Mouse (Mus musculus): ENCODE data around the gene Acer1. TPM values are rescaled to one million over a fixed set of nuclear protein-coding genes. Genes with fewer than 3 reads are reported as not detected.

Gene Acer1
- total RNA-seq (2014; rRNA removed) = not detected in 2 replicates
- not detected in 2 replicates for polyA plus RNA-seq (2015; fragmentation: Nextera tagmentation; extraction: Ambion mirVana)

GRCm38 (mm10) chr17:56982013-56982412, at the start of gene Acer1:
Gene Acer1, minus strand, starts transcription at chr17:56982126.
- Histone ChIP-seq H3K27me3 (ENCODE audit: insufficient read depth, low read length) (no peaks in the 10 kb centered on the region), H3K4me1 (ENCODE audit: insufficient read depth, low read length) (no peaks in the 10 kb centered on the region), H3K4me3 (ENCODE audit: low read depth, low read length) (no peak within 1 kb of the TSS), H3K4me2 (ENCODE audit: low read depth, low read length, poor library complexity, severe bottlenecking) (no peak within 1 kb of the TSS), H3K27ac (ENCODE audit: low read depth, low read length) (no peak within 1 kb of the TSS), H3K9ac (replicated peaks; ENCODE audit: low read length, poor library complexity, severe bottlenecking) (no peak within 1 kb of the TSS), H3K36me3 (ENCODE audit: insufficient read depth, low read length) (no peaks in the 10 kb centered on the region), H3K9me3 (ENCODE audit: low read length) (no peaks in the 10 kb centered on the region)
- no peak for ATAC-seq (ENCODE audit: low FRiP score)
- DNase-seq (ENCODE audit: low spot score) = no peak
- no peak for TF ChIP-seq CTCF (IDR thresholded peaks at IDR 0.05)
- 73% methylated on average over 5 of the region's 5 CpGs for WGBS

GRCm38 (mm10) chr17:57030931-57031660, 49.2 kb upstream of the Acer1 start, which contains the start of gene Khsrp:
Gene Khsrp, minus strand, starts transcription at chr17:57031522.
- Histone ChIP-seq H3K4me3 (ENCODE audit: low read depth, low read length) (peak within 1 kb of the TSS; percentile 87), H3K9ac (replicated peaks; ENCODE audit: low read length, poor library complexity, severe bottlenecking) (peak within 1 kb of the TSS; percentile 99), H3K9me3 (ENCODE audit: low read length) (no peaks in the 10 kb centered on the region), H3K4me1 (ENCODE audit: insufficient read depth, low read length) (peaks cover 15% of the 10 kb centered on the region; the same call in 1 of the 2 replicates), H3K36me3 (ENCODE audit: insufficient read depth, low read length) (peaks cover 16% of the 10 kb centered on the region), H3K27me3 (ENCODE audit: insufficient read depth, low read length) (no peaks in the 10 kb centered on the region), H3K4me2 (ENCODE audit: low read depth, low read length, poor library complexity, severe bottlenecking) (peak within 1 kb of the TSS; percentile 78), H3K27ac (ENCODE audit: low read depth, low read length) (peak within 1 kb of the TSS; percentile 96)
- ATAC-seq (ENCODE audit: low FRiP score) (no peak), DNase-seq (ENCODE audit: low spot score) (peak; percentile 47)
- WGBS = under 1% methylated on average over 58 of the region's 99 CpGs
- no peak for TF ChIP-seq CTCF (IDR thresholded peaks at IDR 0.05)

GRCm38 (mm10) chr17:57029691-57030090, 47.8 kb upstream of the Acer1 start:
- Histone ChIP-seq H3K27me3 (ENCODE audit: insufficient read depth, low read length) (no peaks in the 10 kb centered on the region), H3K9ac (replicated peaks; ENCODE audit: low read length, poor library complexity, severe bottlenecking) (0 out of 2 replicates have a peak overlapping the region, but pooled peaks have one; percentile 99), H3K4me1 (ENCODE audit: insufficient read depth, low read length) (peaks cover 15% of the 10 kb centered on the region; the same call in 1 of the 2 replicates), H3K4me3 (ENCODE audit: low read depth, low read length) (peak overlapping the region; percentile 87), H3K36me3 (ENCODE audit: insufficient read depth, low read length) (peaks cover 29% of the 10 kb centered on the region), H3K4me2 (ENCODE audit: low read depth, low read length, poor library complexity, severe bottlenecking) (peak overlapping the region; percentile 78), H3K9me3 (ENCODE audit: low read length) (no peaks in the 10 kb centered on the region), H3K27ac (ENCODE audit: low read depth, low read length) (no peak overlapping the region)
- 53% methylated on average over 8 of the region's 8 CpGs for WGBS
- no peak for DNase-seq (ENCODE audit: low spot score)
- no peak for TF ChIP-seq CTCF (IDR thresholded peaks at IDR 0.05)
- ATAC-seq (ENCODE audit: low FRiP score) = no peak

- H3K4me1 ChIP-seq (ENCODE audit: insufficient read depth, low read length) = peaks cover 14% of the 10 kb centered on the region; the same call in 1 of the 2 replicates
- H3K9me3 ChIP-seq (ENCODE audit: low read length) = no peaks in the 10 kb centered on the region
- no peaks in the 10 kb centered on the region for H3K27me3 ChIP-seq (ENCODE audit: insufficient read depth, low read length)
- H3K36me3 ChIP-seq (ENCODE audit: insufficient read depth, low read length) = peaks cover 51% of the 10 kb centered on the region
- WGBS = 92% methylated on average over 4 of the region's 4 CpGs
- H3K27ac ChIP-seq (ENCODE audit: low read depth, low read length) = no peak overlapping the region
- ATAC-seq (ENCODE audit: low FRiP score) = no peak
- no peak for DNase-seq (ENCODE audit: low spot score)
- H3K4me2 ChIP-seq (ENCODE audit: low read depth, low read length, poor library complexity, severe bottlenecking) = no peak overlapping the region
- no peak overlapping the region for H3K9ac ChIP-seq (replicated peaks; ENCODE audit: low read length, poor library complexity, severe bottlenecking)
- H3K4me3 ChIP-seq (ENCODE audit: low read depth, low read length) = no peak overlapping the region
- TF ChIP-seq CTCF (IDR thresholded peaks at IDR 0.05) = no peak
Measured at GRCm38 (mm10) chr17:57027471-57027870, 45.5 kb upstream of the Acer1 start.

DNA sequence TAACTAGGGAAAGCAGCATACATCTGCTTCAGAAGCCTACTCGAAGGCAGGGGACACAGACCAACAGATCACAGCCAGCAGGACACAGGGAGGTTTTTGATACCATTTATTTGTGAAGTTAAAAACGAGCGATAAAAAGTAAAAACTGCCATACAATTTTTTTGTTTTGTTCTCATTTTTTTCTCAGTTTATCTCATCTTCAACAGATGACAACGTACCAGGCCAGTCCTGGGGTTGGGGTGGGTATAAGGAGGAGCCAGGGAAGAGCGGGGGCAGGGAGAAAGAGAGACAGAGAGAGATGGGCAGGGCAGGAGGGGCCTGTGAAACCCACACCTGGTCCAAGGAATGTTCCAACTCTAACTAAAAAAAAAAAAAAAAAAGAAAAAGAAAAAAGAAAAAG, 39.0 kb upstream of the Acer1 start:
- no peak overlapping the region for H3K9ac ChIP-seq (replicated peaks; ENCODE audit: low read length, poor library complexity, severe bottlenecking)
- no peaks in the 10 kb centered on the region for H3K4me1 ChIP-seq (ENCODE audit: insufficient read depth, low read length)
- no peaks in the 10 kb centered on the region for H3K27me3 ChIP-seq (ENCODE audit: insufficient read depth, low read length)
- peaks cover 47% of the 10 kb centered on the region for H3K36me3 ChIP-seq (ENCODE audit: insufficient read depth, low read length)
- H3K4me2 ChIP-seq (ENCODE audit: low read depth, low read length, poor library complexity, severe bottlenecking) = no peak overlapping the region
- H3K27ac ChIP-seq (ENCODE audit: low read depth, low read length) = no peak overlapping the region
- 90% methylated on average over 5 of the region's 5 CpGs for WGBS
- no peak overlapping the region for H3K4me3 ChIP-seq (ENCODE audit: low read depth, low read length)
- DNase-seq (ENCODE audit: low spot score) = no peak
- ATAC-seq (ENCODE audit: low FRiP score) = no peak
- TF ChIP-seq CTCF (IDR thresholded peaks at IDR 0.05) = no peak
- H3K9me3 ChIP-seq (ENCODE audit: low read length) = no peaks in the 10 kb centered on the region

- no peak for ATAC-seq (ENCODE audit: low FRiP score)
- Histone ChIP-seq H3K27me3 (ENCODE audit: insufficient read depth, low read length) (no peaks in the 10 kb centered on the region), H3K4me2 (ENCODE audit: low read depth, low read length, poor library complexity, severe bottlenecking) (no peak overlapping the region), H3K9me3 (ENCODE audit: low read length) (no peaks in the 10 kb centered on the region), H3K9ac (replicated peaks; ENCODE audit: low read length, poor library complexity, severe bottlenecking) (no peak overlapping the region), H3K4me3 (ENCODE audit: low read depth, low read length) (no peak overlapping the region), H3K27ac (ENCODE audit: low read depth, low read length) (no peak overlapping the region), H3K36me3 (ENCODE audit: insufficient read depth, low read length) (peaks cover 34% of the 10 kb centered on the region), H3K4me1 (ENCODE audit: insufficient read depth, low read length) (no peaks in the 10 kb centered on the region)
- no peak for TF ChIP-seq CTCF (IDR thresholded peaks at IDR 0.05)
- WGBS = 94% methylated on average over 2 of the region's 2 CpGs
- DNase-seq (ENCODE audit: low spot score) = no peak
Measured at GRCm38 (mm10) chr17:57019693-57020092, 37.8 kb upstream of the Acer1 start.
